Mouse (Mus musculus): ENCODE measurements around the gene Mrgprf. TPM values are rescaled to one million over a fixed set of nuclear protein-coding genes. Genes with fewer than 3 reads are reported as not detected.

The Mrgprf gene
- total RNA-seq (2023), result not detected

GRCm38 (mm10) chr7:145300321-145301007, at the start of gene Mrgprf:
Gene Mrgprf (plus strand): TSS chr7:145300828.

GRCm38 (mm10) chr7:145283487-145284187, 17.0 kb upstream of the Mrgprf start, which contains the start of gene Tpcn2:
Gene Tpcn2 (minus strand): TSS chr7:145284011.

GRCm38 (mm10) chr7:145314785-145315411, 14.3 kb downstream of the Mrgprf start, which contains the start of gene Mrgprd:
Gene Mrgprd (plus strand): TSS chr7:145314835.

Other genes starting within 250 kb of the Mrgprf start
- gene 1810010D01Rik, start 92.7 kb upstream of the Mrgprf start, total RNA-seq (2023), result 2.3 TPM
- 29.1 TPM for gene Tpcn2, start 16.8 kb upstream of the Mrgprf start, total RNA-seq (2023)
- not detected for gene Mrgprd, start 14.0 kb downstream of the Mrgprf start, total RNA-seq (2023)

Measured in CD4-positive naive resting alpha-beta T cell, adult 76 days (primary cell).